Mouse (Mus musculus) spleen, adult 2 months (tissue): ENCODE results near the gene Jup.
"Not testable (repeated sequence)": the region's sequence is repeated elsewhere in the genome, so short reads cannot be mapped to it uniquely, and the experiment has no call there.

Experiments
- CTCF ChIP-seq: fragments of 200-500 bp; IDR thresholded peaks from 2 replicates; pipeline ENCODE4 v1.5.1; 2011; ENCODE audit warnings: mild to moderate bottlenecking, inconsistent platforms; ENCODE audit not compliant: insufficient read depth, insufficient read length, insufficient replicate concordance; ENCODE audit errors: extremely low read depth
- POLR2A ChIP-seq: fragments of 200-500 bp; IDR thresholded peaks from 2 replicates; pipeline ENCODE4 v1.6.1; 2011; ENCODE audit warnings: low read depth, low read length, inconsistent platforms

DNA sequence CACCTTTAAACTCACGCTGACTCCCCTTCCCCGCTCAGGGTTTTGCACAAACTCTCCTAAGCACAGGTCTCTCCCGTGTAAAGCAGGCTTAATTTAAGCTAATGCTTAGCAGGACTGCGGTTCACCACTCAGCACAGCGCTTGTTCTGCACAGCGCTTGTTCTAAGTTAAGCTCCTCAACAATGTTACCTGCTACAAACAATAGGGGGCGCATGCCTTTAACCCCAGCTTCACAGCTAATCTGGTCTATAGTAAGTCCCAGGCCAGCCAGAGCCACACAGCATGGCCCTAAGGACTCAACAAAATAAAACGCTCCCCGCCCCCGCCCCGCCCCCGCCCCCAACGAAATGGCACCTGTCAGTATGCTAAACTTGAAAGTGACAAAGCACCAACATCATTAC, 36.5 kb downstream of the Jup start:
- not testable (repeated sequence) for TF ChIP-seq POLR2A, CTCF
